Mouse (Mus musculus) forebrain, embryonic 14.5 days (tissue): ENCODE results near the gene 2200002D01Rik. TPM values are rescaled to one million over a fixed set of nuclear protein-coding genes. Genes with fewer than 3 reads are reported as not detected.

Experiments
- ATAC-seq: fragments of 200-750 bp; cut with Nextera tagmentation; 2 replicates; pipeline ENCODE4 v1.8.0; 2017; ENCODE audit warnings: mild to moderate bottlenecking, moderate library complexity
- DNase-seq: peaks from one replicate; pipeline ENCODE4 v3.0.0-alpha.2; 2015; ENCODE audit warnings: low spot score
- H3K27ac ChIP-seq: fragments of 300-500 bp; sonication (generic); 2 replicates; pipeline ENCODE4 v1.5.1; 2014; ENCODE audit warnings: low read depth, mild to moderate bottlenecking, control low read depth, low read length, moderate library complexity
- H3K27me3 ChIP-seq: fragments of 300-500 bp; sonication (generic); replicated peaks from 2 replicates; pipeline ENCODE4 v1.6.1; 2014; ENCODE audit warnings: low read length, control low read depth, mixed read lengths; ENCODE audit not compliant: control insufficient read depth, insufficient read depth
- H3K36me3 ChIP-seq: fragments of 300-500 bp; sonication (generic); 2 replicates; pipeline ENCODE4 v1.6.1; 2014; ENCODE audit warnings: low read length, control low read depth; ENCODE audit not compliant: control insufficient read depth, insufficient read depth
- H3K4me1 ChIP-seq: fragments of 300-500 bp; sonication (generic); 2 replicates; pipeline ENCODE4 v1.6.1; 2014; ENCODE audit warnings: antibody characterized with exemption, low read length, control low read depth; ENCODE audit not compliant: control insufficient read depth, insufficient read depth
- H3K4me2 ChIP-seq: fragments of 300-500 bp; sonication (generic); 2 replicates; pipeline ENCODE4 v1.6.1; 2014; ENCODE audit warnings: mild to moderate bottlenecking, control low read depth, low read length
- H3K4me3 ChIP-seq: fragments of 300-500 bp; sonication (generic); 2 replicates; pipeline ENCODE4 v1.5.1; 2014; ENCODE audit warnings: low read depth, low read length, control low read depth
- H3K9ac ChIP-seq: fragments of 300-500 bp; sonication (generic); 2 replicates; pipeline ENCODE4 v1.6.1; 2014; ENCODE audit warnings: mild to moderate bottlenecking, low read length, control low read depth, moderate library complexity
- H3K9me3 ChIP-seq: fragments of 300-500 bp; sonication (generic); replicated peaks from 2 replicates; pipeline ENCODE4 v1.6.1; 2016; ENCODE audit warnings: low read length, control low read depth, mixed read lengths; ENCODE audit not compliant: control insufficient read depth
- WGBS: fragments of 180-500 bp; shearing (Covaris S2); extraction: QIAGEN DNeasy Blood & Tissue Kit; methylation state at CpG from one replicate; pipeline ENCODE4 v1.1.7; 2014; 5-methylcytosine and 5-hydroxymethylcytosine counted together
- polyA plus RNA-seq: library from polyadenylated mRNA; unstranded; fragments of >200 nt; fragmentation: Nextera tagmentation; extraction: Ambion mirVana; gene quantifications from 2 replicates; pipeline ENCODE4 v1.2.1, GENCODE M21; 2014

2200002D01Rik gene
- polyA plus RNA-seq, 1 experiment from 2014 or later = 0.37 TPM

DNA sequence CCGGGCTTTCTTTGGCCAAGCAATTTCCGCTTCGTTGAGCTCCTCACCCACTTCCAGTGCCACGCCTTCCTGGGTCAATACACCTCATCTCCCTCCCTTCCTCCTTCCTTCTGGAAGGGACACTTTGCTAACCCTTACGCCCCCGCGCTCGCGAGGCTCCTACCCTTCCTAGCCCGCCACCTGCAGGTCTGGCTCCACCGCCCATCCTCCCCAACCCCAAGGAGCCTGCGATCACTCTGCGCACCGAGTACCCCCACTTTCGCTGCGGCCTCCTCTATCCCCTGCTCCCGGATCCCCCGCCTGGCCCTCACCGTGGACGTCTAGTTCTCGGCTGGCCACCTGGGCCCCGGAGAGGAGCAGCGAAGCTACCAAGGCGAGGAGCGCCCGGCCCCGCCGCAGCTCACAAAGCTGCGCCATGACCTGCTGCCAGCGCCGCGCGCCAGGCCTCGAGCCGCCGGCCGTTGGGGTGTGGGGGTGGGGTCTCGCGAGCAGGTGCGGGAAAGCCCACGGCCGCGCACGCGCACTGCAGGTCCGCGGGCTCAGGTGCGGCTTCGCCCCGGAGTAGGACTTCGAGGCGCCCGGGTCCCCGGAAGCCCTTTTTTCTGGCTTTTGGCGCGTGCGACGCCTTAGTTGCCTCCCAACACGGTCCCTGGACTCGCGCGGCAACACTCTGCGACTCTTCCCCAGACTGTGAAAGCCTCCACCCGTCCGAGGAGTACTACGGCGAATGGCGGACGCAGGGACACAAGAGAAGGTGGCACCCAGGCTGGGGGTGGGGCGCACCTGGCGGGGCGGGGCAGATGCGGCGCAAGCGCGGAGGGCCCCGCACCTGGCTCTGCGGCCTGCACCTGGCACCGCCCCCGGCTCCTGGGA, 33.2 kb upstream of the 2200002D01Rik start, which contains the start of gene Spint2:
Spint2 (minus strand) TSS at position 712 of the 873 bp plus-strand sequence.
- Histone ChIP-seq H3K4me2 (peak within 1 kb of the TSS; percentile 99), H3K4me3 (peak within 1 kb of the TSS; percentile 51), H3K9me3 (no peaks in the 10 kb centered on the region), H3K27ac (no peak within 1 kb of the TSS), H3K27me3 (peaks cover 13% of the 10 kb centered on the region), H3K4me1 (peaks cover 8% of the 10 kb centered on the region; the same call in 1 of the 2 replicates), H3K36me3 (no peaks in the 10 kb centered on the region), H3K9ac (peak within 1 kb of the TSS; percentile 65)
- DNase-seq = peak; percentile 42
- WGBS = under 1% methylated on average over 80 of the region's 80 CpGs
- peak; percentile 80 for ATAC-seq

DNA sequence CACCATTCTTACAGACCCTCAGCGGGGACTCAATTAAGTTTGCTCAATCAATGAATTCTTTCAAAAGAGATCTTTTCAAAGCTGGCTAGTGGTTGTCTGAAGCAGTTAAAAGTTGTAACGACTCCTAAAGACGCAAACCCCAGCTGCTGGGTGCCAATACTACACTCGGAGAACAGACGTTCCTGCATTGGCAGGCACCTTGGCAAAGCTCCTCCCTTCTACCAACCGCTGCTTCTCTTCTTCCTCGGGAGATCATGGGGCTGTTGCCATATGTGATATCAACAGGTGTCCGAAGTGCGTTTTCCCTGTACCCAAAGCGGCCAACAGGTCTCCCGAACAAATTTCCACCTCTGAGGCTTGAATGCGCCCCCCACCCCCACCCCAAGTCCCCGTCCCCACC, 32.5 kb upstream of the 2200002D01Rik start:
- no peak for DNase-seq
- Histone ChIP-seq H3K4me3 (peak overlapping the region; percentile 51), H3K36me3 (no peaks in the 10 kb centered on the region), H3K9ac (peak overlapping the region; percentile 65), H3K4me1 (peaks cover 8% of the 10 kb centered on the region; the same call in 1 of the 2 replicates), H3K27ac (no peak overlapping the region), H3K4me2 (peak overlapping the region; percentile 99), H3K27me3 (peaks cover 13% of the 10 kb centered on the region), H3K9me3 (no peaks in the 10 kb centered on the region)
- 7% methylated on average over 13 of the region's 13 CpGs for WGBS
- 0 out of 2 replicates have a peak, but pooled peaks have one; percentile 12 for ATAC-seq

DNA sequence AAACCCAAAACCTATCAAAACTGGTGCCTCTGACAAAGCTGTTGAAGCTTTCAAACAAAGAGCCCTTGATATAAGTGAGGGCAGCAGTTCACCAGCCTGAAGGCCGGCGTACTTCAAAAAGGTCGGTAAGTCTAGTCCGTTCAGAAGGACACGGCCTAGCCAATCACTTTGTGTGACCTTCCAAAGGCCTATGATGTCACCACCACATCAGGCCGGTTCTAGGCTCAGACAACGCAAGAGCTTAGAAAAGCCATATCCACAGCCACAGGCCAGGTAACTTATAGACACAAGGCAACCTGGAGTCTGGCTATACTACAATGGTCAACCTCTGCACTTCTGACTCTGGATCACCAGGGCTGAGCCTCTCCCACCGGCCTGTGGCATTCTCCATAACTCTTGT, 31.7 kb upstream of the 2200002D01Rik start:
- H3K4me1 ChIP-seq = peaks cover 8% of the 10 kb centered on the region; the same call in 1 of the 2 replicates
- no peak overlapping the region for H3K9ac ChIP-seq
- no peak for DNase-seq
- no peaks in the 10 kb centered on the region for H3K9me3 ChIP-seq
- no peak for ATAC-seq
- no peaks in the 10 kb centered on the region for H3K36me3 ChIP-seq
- WGBS = 92% methylated on average over 8 of the region's 8 CpGs
- no peak overlapping the region for H3K4me2 ChIP-seq
- H3K27me3 ChIP-seq = peaks cover 13% of the 10 kb centered on the region
- no peak overlapping the region for H3K4me3 ChIP-seq
- no peak overlapping the region for H3K27ac ChIP-seq

DNA sequence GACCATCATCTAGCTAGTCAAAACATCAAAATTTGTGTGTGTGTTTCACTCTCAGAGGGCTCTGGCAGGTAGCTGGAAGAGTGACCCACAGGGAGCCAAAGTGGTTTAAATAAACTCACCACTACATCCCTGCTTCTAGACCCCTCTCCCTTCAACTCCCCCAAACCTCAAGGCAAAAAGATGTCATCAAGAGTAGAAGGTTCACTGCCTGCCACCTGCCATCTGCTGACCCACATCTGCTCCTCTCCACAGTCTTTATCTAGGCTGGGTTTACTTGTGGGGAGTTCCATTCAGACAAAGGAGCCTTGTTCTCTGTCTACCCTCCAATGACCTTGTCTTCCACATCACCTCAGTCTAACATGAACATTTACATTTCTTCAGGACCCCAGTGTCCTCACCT, 31.0 kb upstream of the 2200002D01Rik start:
- Histone ChIP-seq H3K9me3 (no peaks in the 10 kb centered on the region), H3K36me3 (no peaks in the 10 kb centered on the region), H3K27me3 (peaks cover 13% of the 10 kb centered on the region), H3K4me3 (no peak overlapping the region), H3K4me2 (no peak overlapping the region), H3K9ac (no peak overlapping the region), H3K27ac (no peak overlapping the region), H3K4me1 (peaks cover 8% of the 10 kb centered on the region; the same call in 1 of the 2 replicates)
- DNase-seq = no peak
- ATAC-seq = no peak

DNA sequence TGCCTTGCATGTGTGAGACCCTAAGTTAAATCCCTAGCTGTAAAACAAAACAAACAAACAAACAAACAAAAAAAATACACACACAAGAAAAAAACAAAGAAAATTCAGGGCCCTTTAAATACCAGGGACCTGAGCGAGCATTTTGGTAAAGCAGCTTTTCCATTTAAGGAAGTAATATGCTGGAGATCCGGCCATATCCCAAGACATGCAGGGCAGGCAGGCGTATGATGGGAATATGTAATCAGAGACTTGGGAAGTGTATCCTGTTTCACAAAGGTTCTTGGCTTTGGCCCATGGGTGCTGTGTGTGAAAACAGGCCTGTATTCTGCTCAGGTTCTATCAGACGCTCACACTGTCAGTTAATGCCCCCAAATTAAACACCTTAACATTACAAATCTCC, 29.2 kb upstream of the 2200002D01Rik start:
- no peak for DNase-seq
- ATAC-seq = no peak
- Histone ChIP-seq H3K9ac (no peak overlapping the region), H3K4me1 (peaks cover 8% of the 10 kb centered on the region; the same call in 1 of the 2 replicates), H3K4me3 (no peak overlapping the region), H3K36me3 (no peaks in the 10 kb centered on the region), H3K27me3 (peaks cover 10% of the 10 kb centered on the region), H3K9me3 (no peaks in the 10 kb centered on the region), H3K27ac (no peak overlapping the region), H3K4me2 (no peak overlapping the region)
- 88% methylated on average over 4 of the region's 4 CpGs for WGBS

DNA sequence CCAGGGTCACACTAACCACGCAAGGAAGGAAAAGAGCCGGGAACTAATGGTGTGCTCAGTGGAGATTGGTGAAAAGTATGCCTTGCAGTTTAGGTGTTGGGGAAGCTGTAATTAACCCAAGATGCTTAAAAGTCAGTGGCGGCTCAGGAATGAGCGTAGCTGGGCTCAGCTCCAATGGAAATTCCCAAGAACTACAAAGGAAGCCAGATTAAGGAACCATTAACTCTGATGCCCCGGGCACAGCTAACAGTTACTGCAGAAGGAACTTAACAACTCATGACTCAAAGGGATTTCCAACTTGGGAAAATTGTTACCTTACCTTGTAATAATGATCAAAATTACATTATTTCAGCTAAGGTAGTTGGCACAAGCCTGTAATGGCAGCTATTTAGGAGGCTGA, 28.4 kb upstream of the 2200002D01Rik start:
- peaks cover 2% of the 10 kb centered on the region for H3K27me3 ChIP-seq
- no peak overlapping the region for H3K27ac ChIP-seq
- H3K4me3 ChIP-seq = no peak overlapping the region
- H3K9ac ChIP-seq = no peak overlapping the region
- 68% methylated on average over 5 of the region's 5 CpGs for WGBS
- H3K36me3 ChIP-seq = no peaks in the 10 kb centered on the region
- H3K4me1 ChIP-seq = peaks cover 5% of the 10 kb centered on the region; the same call in 1 of the 2 replicates
- H3K4me2 ChIP-seq = no peak overlapping the region
- no peaks in the 10 kb centered on the region for H3K9me3 ChIP-seq
- ATAC-seq (no peak), DNase-seq (no peak)

DNA sequence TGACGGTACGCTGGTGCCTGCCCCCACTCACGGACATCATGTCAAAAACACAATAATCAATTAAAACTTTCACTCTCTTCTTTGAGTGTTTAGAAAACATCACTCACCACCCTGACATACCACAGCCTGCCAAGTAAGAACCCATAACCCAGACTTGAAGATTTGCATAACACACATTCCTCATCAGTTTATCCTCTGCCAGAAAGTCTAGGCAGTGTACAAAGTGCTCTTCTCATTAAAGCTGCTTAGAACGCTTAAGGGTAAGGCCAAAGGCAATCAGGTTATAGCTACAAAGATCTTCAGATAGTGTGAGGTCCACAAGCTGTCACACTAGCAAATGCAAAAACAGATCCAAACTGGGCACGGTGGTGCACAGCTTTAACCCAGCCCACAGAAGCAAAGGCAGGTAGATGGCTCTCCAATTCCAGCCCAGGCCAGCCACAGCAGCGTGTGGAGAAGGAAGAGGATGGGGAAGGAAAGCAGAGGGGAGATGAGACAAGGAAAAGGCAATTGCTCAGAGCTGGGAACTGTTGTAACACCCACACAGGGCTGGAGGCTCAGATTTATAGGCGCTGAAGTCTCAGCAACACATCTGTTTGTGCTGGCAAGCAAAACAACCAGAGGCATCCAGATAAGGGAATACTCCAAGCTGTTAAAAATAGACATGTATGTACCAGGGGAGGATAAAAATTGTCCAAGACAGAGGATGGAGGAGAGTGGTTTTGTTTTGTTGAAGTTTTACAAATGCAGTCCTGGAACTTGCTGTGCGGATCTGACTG, 23.6 kb upstream of the 2200002D01Rik start:
- 73% methylated on average over 8 of the region's 8 CpGs for WGBS
- H3K27ac ChIP-seq = no peak overlapping the region; the same call in 1 of the 2 replicates

DNA sequence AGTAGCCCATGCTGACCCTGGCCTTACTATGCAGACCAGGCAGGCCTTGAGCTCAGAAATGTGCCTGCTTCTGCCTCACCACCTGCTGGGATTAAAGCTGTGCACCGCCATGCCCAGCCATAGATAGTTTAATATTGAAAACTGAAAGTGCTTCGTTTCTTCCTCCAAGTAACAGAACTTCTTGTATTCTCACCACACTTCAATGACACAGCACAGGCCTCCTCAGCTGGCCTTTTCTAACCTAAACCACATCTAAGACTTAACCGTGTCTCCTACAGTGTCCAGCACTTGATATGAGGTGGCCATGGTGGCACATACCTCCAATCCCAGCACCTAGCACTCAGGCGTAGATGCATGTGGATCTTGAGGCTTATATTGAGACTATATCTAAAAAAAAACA, 22.2 kb upstream of the 2200002D01Rik start:
- H3K27ac ChIP-seq = no peak overlapping the region
- no peaks in the 10 kb centered on the region for H3K36me3 ChIP-seq
- H3K27me3 ChIP-seq = no peaks in the 10 kb centered on the region
- H3K9ac ChIP-seq = no peak overlapping the region
- no peaks in the 10 kb centered on the region for H3K4me1 ChIP-seq
- H3K4me2 ChIP-seq = no peak overlapping the region
- no peak overlapping the region for H3K4me3 ChIP-seq
- H3K9me3 ChIP-seq = no peaks in the 10 kb centered on the region
- DNase-seq (no peak), ATAC-seq (no peak)
- 86% methylated on average over 4 of the region's 4 CpGs for WGBS

More for the DNA sequence above, 23.6 kb upstream of the 2200002D01Rik start:
- Histone ChIP-seq H3K27me3 (no peaks in the 10 kb centered on the region), H3K9me3 (no peaks in the 10 kb centered on the region), H3K4me3 (no peak overlapping the region), H3K36me3 (no peaks in the 10 kb centered on the region), H3K9ac (no peak overlapping the region), H3K4me1 (no peaks in the 10 kb centered on the region), H3K4me2 (no peak overlapping the region)
- ATAC-seq (no peak), DNase-seq (no peak)
